Mouse (Mus musculus) liver, embryonic 16.5 days (tissue): ENCODE measurements at regions not wholly inside any gene's neighbourhood (a gene's known extent, or its start where the extent isn't known, plus 50 kb on each side); places are given as distances from the start of the nearest gene placed in this dataset.

Experiments
- ATAC-seq: fragments of 200-750 bp; cut with Nextera tagmentation; 2 replicates; pipeline ENCODE4 v1.8.0; 2017; ENCODE audit warnings: low read depth, mild to moderate bottlenecking, moderate number of reproducible peaks, moderate library complexity
- H3K27ac ChIP-seq: fragments of 300-500 bp; sonication (generic); 2 replicates; pipeline ENCODE4 v1.5.1; 2014; ENCODE audit warnings: mild to moderate bottlenecking, low read length
- H3K27me3 ChIP-seq: fragments of 300-500 bp; sonication (generic); 2 replicates; pipeline ENCODE4 v1.6.1; 2014; ENCODE audit warnings: low read depth, low read length, mixed read lengths; ENCODE audit not compliant: control insufficient read depth, insufficient read depth
- H3K36me3 ChIP-seq: fragments of 300-500 bp; sonication (generic); 2 replicates; pipeline ENCODE4 v1.6.1; 2014; ENCODE audit warnings: mild to moderate bottlenecking; ENCODE audit not compliant: control insufficient read depth, insufficient read depth
- H3K4me1 ChIP-seq: fragments of 300-500 bp; sonication (generic); 2 replicates; pipeline ENCODE4 v1.6.1; 2014; ENCODE audit warnings: low read depth, low read length, mixed read lengths; ENCODE audit not compliant: control insufficient read depth
- H3K4me2 ChIP-seq: fragments of 300-500 bp; sonication (generic); 2 replicates; pipeline ENCODE4 v1.6.1; 2014; ENCODE audit warnings: low read depth, low read length, mixed read lengths
- H3K4me3 ChIP-seq: fragments of 300-500 bp; sonication (generic); 2 replicates; pipeline ENCODE4 v1.5.1; 2014; ENCODE audit warnings: low read depth, mild to moderate bottlenecking, low read length
- H3K9ac ChIP-seq: fragments of 300-500 bp; sonication (generic); 2 replicates; pipeline ENCODE4 v1.6.1; 2014; ENCODE audit warnings: low read depth, low read length
- H3K9me3 ChIP-seq: fragments of 300-500 bp; sonication (generic); replicated peaks from 2 replicates; pipeline ENCODE4 v1.6.1; 2016; ENCODE audit warnings: low read length; ENCODE audit not compliant: control insufficient read depth
- WGBS: fragments of 180-500 bp; shearing (Covaris S2); extraction: QIAGEN DNeasy Blood & Tissue Kit; methylation state at CpG from one replicate; pipeline ENCODE4 v1.1.7; 2014; ENCODE audit not compliant: insufficient replicate concordance; 5-methylcytosine and 5-hydroxymethylcytosine counted together

- H3K27ac ChIP-seq: no peak overlapping the region
- H3K27me3 ChIP-seq: no peaks in the 10 kb centered on the region
- 61% methylated on average over 3 of the region's 3 CpGs for WGBS
- no peak for ATAC-seq
- H3K9ac ChIP-seq: no peak overlapping the region
- no peak overlapping the region for H3K4me3 ChIP-seq
- H3K4me2 ChIP-seq: no peak overlapping the region
- H3K9me3 ChIP-seq: no peaks in the 10 kb centered on the region
- no peaks in the 10 kb centered on the region for H3K4me1 ChIP-seq
- no peaks in the 10 kb centered on the region for H3K36me3 ChIP-seq
These were observed 219.9 kb upstream of the Usp24 start for GRCm38 (mm10) chr4:106096130-106096529.

- ATAC-seq: no peak
- Histone ChIP-seq H3K9ac (no peak overlapping the region), H3K4me2 (no peak overlapping the region), H3K27ac (no peak overlapping the region), H3K9me3 (no peaks in the 10 kb centered on the region), H3K4me3 (no peak overlapping the region), H3K27me3 (no peaks in the 10 kb centered on the region), H3K4me1 (no peaks in the 10 kb centered on the region), H3K36me3 (no peaks in the 10 kb centered on the region)
- 76% methylated on average over 1 of the region's 1 CpGs for WGBS
These were observed 218.2 kb upstream of the Usp24 start for GRCm38 (mm10) chr4:106097846-106098245.

- WGBS: 41% methylated on average over 11 of the region's 11 CpGs
- ATAC-seq: no peak
- Histone ChIP-seq H3K4me2 (no peak overlapping the region), H3K4me3 (no peak overlapping the region), H3K27me3 (no peaks in the 10 kb centered on the region), H3K36me3 (no peaks in the 10 kb centered on the region), H3K9ac (no peak overlapping the region), H3K4me1 (no peaks in the 10 kb centered on the region), H3K27ac (no peak overlapping the region), H3K9me3 (no peaks in the 10 kb centered on the region)
These were observed 215.6 kb upstream of the Usp24 start for GRCm38 (mm10) chr4:106100211-106101025.

GRCm38 (mm10) chr4:106101904-106102303 is 214.1 kb upstream of the Usp24 start:
- Histone ChIP-seq H3K4me3 (no peak overlapping the region), H3K9me3 (no peaks in the 10 kb centered on the region), H3K27me3 (no peaks in the 10 kb centered on the region), H3K4me1 (no peaks in the 10 kb centered on the region), H3K9ac (no peak overlapping the region), H3K4me2 (no peak overlapping the region), H3K36me3 (no peaks in the 10 kb centered on the region), H3K27ac (no peak overlapping the region)
- ATAC-seq: no peak
- 37% methylated on average over 5 of the region's 5 CpGs for WGBS

GRCm38 (mm10) chr4:106102451-106102977 is 213.5 kb upstream of the Usp24 start:
- Histone ChIP-seq H3K4me2 (no peak overlapping the region), H3K4me1 (no peaks in the 10 kb centered on the region), H3K36me3 (no peaks in the 10 kb centered on the region), H3K27ac (no peak overlapping the region), H3K9me3 (no peaks in the 10 kb centered on the region), H3K9ac (no peak overlapping the region), H3K4me3 (no peak overlapping the region), H3K27me3 (no peaks in the 10 kb centered on the region)
- 51% methylated on average over 7 of the region's 7 CpGs for WGBS
- no peak for ATAC-seq

GRCm38 (mm10) chr4:106103750-106104635 is 212.0 kb upstream of the Usp24 start:
- 59% methylated on average over 11 of the region's 11 CpGs for WGBS
- Histone ChIP-seq H3K9me3 (no peaks in the 10 kb centered on the region), H3K9ac (no peak overlapping the region), H3K4me1 (no peaks in the 10 kb centered on the region), H3K36me3 (no peaks in the 10 kb centered on the region), H3K4me2 (no peak overlapping the region), H3K27ac (no peak overlapping the region), H3K27me3 (no peaks in the 10 kb centered on the region), H3K4me3 (no peak overlapping the region)
- no peak for ATAC-seq

- H3K27ac ChIP-seq: no peak overlapping the region
- no peak overlapping the region for H3K9ac ChIP-seq
- H3K4me3 ChIP-seq: no peak overlapping the region
- H3K36me3 ChIP-seq: no peaks in the 10 kb centered on the region
- H3K4me1 ChIP-seq: no peaks in the 10 kb centered on the region
- no peak for ATAC-seq
- H3K4me2 ChIP-seq: no peak overlapping the region
- H3K9me3 ChIP-seq: no peaks in the 10 kb centered on the region
- no peaks in the 10 kb centered on the region for H3K27me3 ChIP-seq
These were observed 203.0 kb upstream of the Usp24 start for GRCm38 (mm10) chr4:106112981-106113380.

GRCm38 (mm10) chr4:106113747-106114146 is 202.3 kb upstream of the Usp24 start:
- Histone ChIP-seq H3K9me3 (no peaks in the 10 kb centered on the region), H3K36me3 (no peaks in the 10 kb centered on the region), H3K27ac (no peak overlapping the region), H3K27me3 (no peaks in the 10 kb centered on the region), H3K4me1 (no peaks in the 10 kb centered on the region), H3K4me3 (no peak overlapping the region), H3K4me2 (no peak overlapping the region), H3K9ac (no peak overlapping the region)
- ATAC-seq: no peak

GRCm38 (mm10) chr4:106116611-106117010 is 199.4 kb upstream of the Usp24 start:
- no peak overlapping the region for H3K27ac ChIP-seq
- H3K4me1 ChIP-seq: no peaks in the 10 kb centered on the region
- H3K36me3 ChIP-seq: no peaks in the 10 kb centered on the region
- no peaks in the 10 kb centered on the region for H3K9me3 ChIP-seq
- no peaks in the 10 kb centered on the region for H3K27me3 ChIP-seq
- no peak for ATAC-seq
- no peak overlapping the region for H3K4me2 ChIP-seq
- no peak overlapping the region for H3K9ac ChIP-seq
- 66% methylated on average over 7 of the region's 7 CpGs for WGBS
- H3K4me3 ChIP-seq: no peak overlapping the region
